Mouse (Mus musculus) retina, postnatal 1 day (tissue): ENCODE measurements at regions not wholly inside any gene's neighbourhood (a gene's known extent, or its start where the extent isn't known, plus 50 kb on each side); places are given as distances from the start of the nearest gene placed in this dataset.
"Not testable (repeated sequence)": the region's sequence is repeated elsewhere in the genome, so short reads cannot be mapped to it uniquely, and the experiment has no call there.

Experiments
- DNase-seq: peaks from one replicate; pipeline ENCODE4 v3.0.0-alpha.2; 2012

GRCm38 (mm10) chr19:19750069-19750599 lies 639.1 kb upstream of the Rorb start:
- not testable (repeated sequence) for DNase-seq

DNA sequence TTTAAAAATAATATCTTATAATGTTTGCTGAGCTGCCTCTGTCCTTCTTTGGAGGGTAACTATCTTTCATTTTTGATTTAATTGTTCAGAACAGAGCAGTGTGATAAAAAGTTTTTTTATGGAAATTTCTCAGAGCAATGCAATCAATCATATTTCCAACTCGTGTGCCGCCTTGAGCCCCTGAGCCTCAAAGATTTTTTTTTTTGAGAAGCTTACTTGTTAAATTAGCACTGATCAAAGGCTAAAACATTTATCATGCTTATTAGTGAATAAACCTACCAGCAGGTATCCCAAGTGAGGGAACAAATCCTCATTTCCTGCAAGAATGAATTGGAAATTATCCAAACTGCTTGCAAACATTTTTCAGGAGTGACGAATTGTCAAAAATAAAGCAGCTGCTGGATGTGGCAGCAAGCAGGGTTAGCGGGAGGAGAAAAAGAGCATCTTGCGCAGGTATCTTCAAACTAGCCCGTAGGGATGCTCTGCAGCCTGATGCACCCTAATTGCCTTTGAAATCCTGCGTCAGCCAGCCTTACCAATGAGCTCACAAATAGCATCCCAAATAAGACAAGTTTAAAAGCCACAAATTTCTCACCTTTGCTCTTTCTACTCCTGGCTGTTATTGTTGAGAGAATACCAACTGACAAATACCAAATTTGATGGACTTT lies 637.0 kb upstream of the Rorb start:
- no peak for DNase-seq

DNA sequence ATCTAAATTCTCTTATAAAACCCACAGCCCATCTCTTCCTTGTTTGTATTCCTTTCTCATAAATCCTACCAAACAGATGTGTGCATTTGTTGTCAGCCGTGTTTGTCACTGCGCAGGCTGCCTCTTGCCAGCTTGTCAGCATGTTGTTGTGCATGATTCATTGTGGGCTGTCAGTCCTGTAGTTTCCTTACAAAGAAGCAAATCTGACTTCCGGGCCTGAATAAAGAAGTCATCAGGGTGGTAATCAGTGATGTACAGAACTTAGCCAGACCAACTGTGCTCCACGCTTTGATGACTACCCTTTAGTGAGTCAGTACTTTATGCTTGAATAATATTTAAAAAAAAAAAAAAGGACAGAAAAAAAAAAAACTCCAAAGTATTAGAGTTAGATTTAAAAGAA lies 608.9 kb upstream of the Rorb start:
- no peak for DNase-seq
